Mouse (Mus musculus) embryonic facial prominence, embryonic 11.5 days (tissue): Measurements from ENCODE around the gene Extl2. TPM values are rescaled to one million over a fixed set of nuclear protein-coding genes. Genes with fewer than 3 reads are reported as not detected.

ENCODE experiments used
- ATAC-seq: fragments of 200-750 bp; cut with Nextera tagmentation; replicated peaks from 2 replicates; pipeline ENCODE4 v1.8.0; 2017; ENCODE audit warnings: low read depth; ENCODE audit not compliant: insufficient number of reproducible peaks, low FRiP score, low TSS enrichment
- DNase-seq: peaks from one replicate; pipeline ENCODE4 v3.0.0-alpha.2; 2015; ENCODE audit warnings: low spot score
- H3K27ac ChIP-seq: fragments of 300-500 bp; sonication (generic); replicated peaks from 2 replicates; pipeline ENCODE4 v1.5.1; 2014; ENCODE audit warnings: mild to moderate bottlenecking, low read depth, low read length, control low read depth
- H3K27me3 ChIP-seq: fragments of 300-500 bp; sonication (generic); 2 replicates; pipeline ENCODE4 v1.6.1; 2014; ENCODE audit warnings: mild to moderate bottlenecking, low read length, moderate library complexity, mixed read lengths; ENCODE audit not compliant: control insufficient read depth, insufficient read depth
- H3K36me3 ChIP-seq: fragments of 300-500 bp; sonication (generic); replicated peaks from 2 replicates; pipeline ENCODE4 v1.6.1; 2014; ENCODE audit warnings: low read depth, mild to moderate bottlenecking, low read length, moderate library complexity, mixed read lengths; ENCODE audit not compliant: control insufficient read depth, insufficient read depth
- H3K4me1 ChIP-seq: fragments of 300-500 bp; sonication (generic); 2 replicates; pipeline ENCODE4 v1.6.1; 2014; ENCODE audit warnings: low read length, mixed read lengths; ENCODE audit not compliant: control insufficient read depth, insufficient read depth
- H3K4me2 ChIP-seq: fragments of 300-500 bp; sonication (generic); 2 replicates; pipeline ENCODE4 v1.6.1; 2014; ENCODE audit warnings: low read depth, mild to moderate bottlenecking, control low read depth, low read length, moderate library complexity
- H3K4me3 ChIP-seq: fragments of 300-500 bp; sonication (generic); 2 replicates; pipeline ENCODE4 v1.5.1; 2014; ENCODE audit warnings: low read depth, low read length, control low read depth
- H3K9ac ChIP-seq: fragments of 300-500 bp; sonication (generic); replicated peaks from 2 replicates; pipeline ENCODE4 v1.6.1; 2014; ENCODE audit warnings: mild to moderate bottlenecking, control low read depth, low read length
- H3K9me3 ChIP-seq: fragments of 300-500 bp; sonication (generic); replicated peaks from 2 replicates; pipeline ENCODE4 v1.6.1; 2016; ENCODE audit warnings: mild to moderate bottlenecking, low read length, inconsistent platforms, mixed read lengths; ENCODE audit not compliant: control insufficient read depth
- WGBS: fragments of 180-500 bp; shearing (Covaris S2); extraction: QIAGEN DNeasy Blood & Tissue Kit; methylation state at CpG from one replicate; pipeline ENCODE4 v1.1.7; 2014; 5-methylcytosine and 5-hydroxymethylcytosine counted together
- polyA plus RNA-seq: library from polyadenylated mRNA; unstranded; fragments of >200 nt; fragmentation: Nextera tagmentation; extraction: Ambion mirVana; gene quantifications from 2 replicates; pipeline ENCODE4 v1.2.1, GENCODE M21; 2014

Extl2 gene
- 24.0 and 24.5 TPM in 2 replicates for polyA plus RNA-seq

- Histone ChIP-seq H3K4me3 (peak within 1 kb of the TSS; percentile 75), H3K4me1 (no peaks in the 10 kb centered on the region), H3K27ac (peak within 1 kb of the TSS; percentile 73), H3K27me3 (no peaks in the 10 kb centered on the region), H3K4me2 (peak within 1 kb of the TSS; percentile 91), H3K9ac (peak within 1 kb of the TSS; percentile 82), H3K9me3 (no peaks in the 10 kb centered on the region), H3K36me3 (no peaks in the 10 kb centered on the region)
- ATAC-seq (peak; percentile 93), DNase-seq (peak; percentile 92)
- WGBS: under 1% methylated on average over 58 of the region's 67 CpGs
These were observed at the start of gene Extl2, which contains the start of gene Slc30a7 for GRCm38 (mm10) chr3:116006978-116007940. TSS of gene Extl2 (plus strand) at chr3:116007462. TSS of gene Slc30a7 (minus strand) at chr3:116007406.

GRCm38 (mm10) chr3:115961311-115962027 lies 45.8 kb upstream of the Extl2 start:
- H3K4me1 ChIP-seq: no peaks in the 10 kb centered on the region
- no peak for ATAC-seq
- DNase-seq: peak; percentile 34
- H3K4me3 ChIP-seq: no peak overlapping the region
- 56% methylated on average over 11 of the region's 11 CpGs for WGBS
- no peak overlapping the region for H3K4me2 ChIP-seq
- H3K27me3 ChIP-seq: no peaks in the 10 kb centered on the region
- no peaks in the 10 kb centered on the region; the same call in 1 of the 2 replicates for H3K36me3 ChIP-seq
- H3K27ac ChIP-seq: no peak overlapping the region
- no peak overlapping the region for H3K9ac ChIP-seq
- no peaks in the 10 kb centered on the region for H3K9me3 ChIP-seq

- H3K4me1 ChIP-seq: no peaks in the 10 kb centered on the region
- WGBS: 32% methylated on average over 4 of the region's 4 CpGs
- ATAC-seq: peak; percentile 70; the same call in 1 of the 2 replicates
- H3K9me3 ChIP-seq: no peaks in the 10 kb centered on the region
- no peak overlapping the region for H3K4me2 ChIP-seq
- no peaks in the 10 kb centered on the region for H3K27me3 ChIP-seq
- peak; percentile 76 for DNase-seq
- no peak overlapping the region for H3K4me3 ChIP-seq
- no peaks in the 10 kb centered on the region; the same call in 1 of the 2 replicates for H3K36me3 ChIP-seq
- no peak overlapping the region for H3K27ac ChIP-seq
- no peak overlapping the region for H3K9ac ChIP-seq
These were observed 45.2 kb upstream of the Extl2 start for GRCm38 (mm10) chr3:115962028-115962415.

GRCm38 (mm10) chr3:115963597-115963996 lies 43.7 kb upstream of the Extl2 start:
- no peaks in the 10 kb centered on the region for H3K9me3 ChIP-seq
- DNase-seq (no peak), ATAC-seq (no peak)
- H3K4me3 ChIP-seq: no peak overlapping the region
- no peaks in the 10 kb centered on the region for H3K27me3 ChIP-seq
- H3K4me1 ChIP-seq: no peaks in the 10 kb centered on the region
- no peak overlapping the region for H3K9ac ChIP-seq
- H3K36me3 ChIP-seq: no peaks in the 10 kb centered on the region
- no peak overlapping the region for H3K4me2 ChIP-seq
- H3K27ac ChIP-seq: no peak overlapping the region
- 83% methylated on average over 1 of the region's 1 CpGs for WGBS

GRCm38 (mm10) chr3:115964071-115964470 lies 43.2 kb upstream of the Extl2 start:
- H3K4me2 ChIP-seq: no peak overlapping the region
- H3K4me1 ChIP-seq: no peaks in the 10 kb centered on the region
- no peak overlapping the region for H3K27ac ChIP-seq
- ATAC-seq (peak; percentile 60; the same call in 1 of the 2 replicates), DNase-seq (peak; percentile 50)
- no peaks in the 10 kb centered on the region for H3K9me3 ChIP-seq
- no peak overlapping the region for H3K9ac ChIP-seq
- 42% methylated on average over 5 of the region's 5 CpGs for WGBS
- no peak overlapping the region for H3K4me3 ChIP-seq
- no peaks in the 10 kb centered on the region for H3K36me3 ChIP-seq
- no peaks in the 10 kb centered on the region for H3K27me3 ChIP-seq

GRCm38 (mm10) chr3:115968745-115969530 lies 38.3 kb upstream of the Extl2 start:
- Histone ChIP-seq H3K36me3 (no peaks in the 10 kb centered on the region), H3K27ac (no peak overlapping the region)
- ATAC-seq: no peak

GRCm38 (mm10) chr3:115971045-115971785 lies 36.0 kb upstream of the Extl2 start:
- no peak for ATAC-seq
- no peaks in the 10 kb centered on the region for H3K36me3 ChIP-seq
- 93% methylated on average over 20 of the region's 20 CpGs for WGBS

More at GRCm38 (mm10) chr3:115968745-115969530, 38.3 kb upstream of the Extl2 start:
- no peak for DNase-seq
- Histone ChIP-seq H3K4me1 (no peaks in the 10 kb centered on the region), H3K27me3 (no peaks in the 10 kb centered on the region), H3K4me2 (no peak overlapping the region), H3K9me3 (no peaks in the 10 kb centered on the region), H3K9ac (no peak overlapping the region), H3K4me3 (no peak overlapping the region)
- 91% methylated on average over 10 of the region's 10 CpGs for WGBS

More at GRCm38 (mm10) chr3:115971045-115971785, 36.0 kb upstream of the Extl2 start:
- DNase-seq: no peak
- Histone ChIP-seq H3K27ac (no peak overlapping the region), H3K4me1 (no peaks in the 10 kb centered on the region), H3K4me3 (no peak overlapping the region), H3K9ac (no peak overlapping the region), H3K4me2 (no peak overlapping the region), H3K9me3 (no peaks in the 10 kb centered on the region), H3K27me3 (no peaks in the 10 kb centered on the region)
